Mouse (Mus musculus): ENCODE results near the gene Gm42688.

DNA sequence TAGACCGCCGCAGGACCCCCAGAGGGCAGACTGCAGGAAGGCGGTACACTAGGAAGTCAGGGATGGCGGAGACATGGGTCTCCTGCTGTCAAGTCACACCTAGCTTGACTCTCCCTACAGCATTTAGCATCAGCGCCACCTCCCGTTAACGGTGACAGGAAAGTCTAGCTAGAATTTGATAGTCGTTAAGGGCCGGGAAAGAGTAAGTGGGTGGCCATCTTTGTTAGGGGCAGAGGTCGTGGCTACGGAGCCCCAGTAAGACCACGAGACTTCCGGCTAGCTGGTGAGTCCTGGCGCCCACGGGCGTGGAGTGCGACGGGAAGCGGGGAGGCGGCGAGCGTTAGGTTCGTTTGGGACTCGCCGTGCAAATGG is at the start of gene Gm42688, which contains the start of gene Ccdc142:
- TF ChIP-seq CTCF (conservative IDR thresholded peaks at IDR 0.05 in 1 of 2, IDR thresholded peaks at IDR 0.05 in 1 of 2; ENCODE audit: low read depth in 2 of 2, low read length in 2 of 2) (peak in 1 of 2 experiments; percentile 87; a peak in 2 of 4 replicates), BHLHE40 (IDR thresholded peaks at IDR 0.05; ENCODE audit: low read depth, low read length) (peak; percentile 72), SIN3A (IDR thresholded peaks at IDR 0.05; ENCODE audit: low read length) (peak; percentile 68), NRF1 (IDR thresholded peaks at IDR 0.05; ENCODE audit: low read depth, low read length) (peak; percentile 68), ELF1 (IDR thresholded peaks at IDR 0.05; ENCODE audit: low read depth, low read length) (peak; percentile 88), MAFK (IDR thresholded peaks at IDR 0.05; ENCODE audit: insufficient replicate concordance, low read length) (no peak), NELFE (IDR thresholded peaks at IDR 0.05; ENCODE audit: low read depth, low read length) (peak; percentile 65; the same call in 1 of the 2 replicates), TCF12 (IDR thresholded peaks at IDR 0.05; ENCODE audit: low read depth, low read length) (peak; percentile 57), SMC3 (IDR thresholded peaks at IDR 0.05; ENCODE audit: low read depth, low read length) (peak; percentile 85), MAX (IDR thresholded peaks at IDR 0.05; ENCODE audit: low read length) (peak; percentile 49; the same call in 1 of the 2 replicates), KAT2A (IDR thresholded peaks at IDR 0.05; ENCODE audit: insufficient replicate concordance, low read length) (peak; percentile 76; the same call in 1 of the 2 replicates), IRF4 (IDR thresholded peaks at IDR 0.05; ENCODE audit: low read depth, low read length) (peak; percentile 31; the same call in 1 of the 2 replicates)
